ENCODE assay signal across 8 mouse cellular contexts in genomic region chr17:46678911-46679310, GRCm38 (mm10). TPM values are rescaled to one million over a fixed set of nuclear protein-coding genes. Genes with fewer than 3 reads are reported as not detected.
DNase-seq lines count a peak whose midpoint lies in the region; ATAC-seq and TF ChIP-seq lines count a peak whose summit lies in the region.

No protein-coding gene starts in this region.

- H3K36me3 ChIP-seq in heart, postnatal 0 days (replicated peaks; ENCODE audit: control insufficient read depth, insufficient read depth, low read length): peaks cover 40% of the 10 kb centered on the region
- H3K36me3 ChIP-seq in midbrain, embryonic 10.5 days: peaks cover 58% of the 10 kb centered on the region

- TF ChIP-seq POLR2A in cortical plate, adult 2 months (IDR thresholded peaks at IDR 0.05; ENCODE audit: extremely low read depth, insufficient read depth, low read length): no peak

- peak; percentile 69 for DNase-seq in gastrocnemius, adult 18-20 months (ENCODE audit: low spot score)
- DNase-seq in gastrocnemius, postnatal 10 days: no peak
- DNase-seq in heart, postnatal 0 days (ENCODE audit: low spot score): peak; percentile 46
- no peak for DNase-seq in midbrain, embryonic 10.5 days (ENCODE audit: low spot score)
- DNase-seq in frontal cortex, adult 2 months (ENCODE audit: extremely low spot score in 1 of 2, low spot score in 1 of 2): no peak
- DNase-seq in frontal cortex, postnatal 14 days (ENCODE audit: low spot score in 2 of 2): no peak
- DNase-seq in urinary bladder, postnatal 14 days (ENCODE audit: low spot score): no peak

- TF ChIP-seq EP300 in heart, postnatal 0 days (IDR thresholded peaks at IDR 0.05; ENCODE audit: low read depth): no peak

- H3K4me2 ChIP-seq in heart, postnatal 0 days (ENCODE audit: low read depth, low read length): peak overlapping the region; percentile 95

- peak; percentile 3; the same call in 1 of the 2 replicates for ATAC-seq in heart, postnatal 0 days (ENCODE audit: insufficient read depth, low read depth)

- WGBS in heart, postnatal 0 days: 19% methylated on average over 9 of the region's 9 CpGs
- WGBS in midbrain, embryonic 10.5 days: 76% methylated on average over 9 of the region's 9 CpGs

- H3K9ac ChIP-seq in heart, postnatal 0 days (replicated peaks; ENCODE audit: low read depth, low read length): peak overlapping the region; percentile 69

- peaks cover 3% of the 10 kb centered on the region; the same call in 1 of the 2 replicates for H3K4me1 ChIP-seq in cortical plate, adult 2 months (ENCODE audit: control insufficient read depth, insufficient read depth, low read length)
- H3K4me1 ChIP-seq in heart, postnatal 0 days (ENCODE audit: control insufficient read depth, insufficient read depth): peaks cover 18% of the 10 kb centered on the region
- H3K4me1 ChIP-seq in midbrain, embryonic 10.5 days: peaks cover 49% of the 10 kb centered on the region

- no peaks in the 10 kb centered on the region for H3K9me3 ChIP-seq in heart, postnatal 0 days (replicated peaks; ENCODE audit: control insufficient read depth, low read length)
- H3K9me3 ChIP-seq in midbrain, embryonic 10.5 days (replicated peaks): no peaks in the 10 kb centered on the region

- no peak overlapping the region for H3K27ac ChIP-seq in cortical plate, adult 2 months (ENCODE audit: insufficient read depth, low read length)
- H3K27ac ChIP-seq in heart, postnatal 0 days (ENCODE audit: low read depth): peak overlapping the region; percentile 87
- peak overlapping the region; percentile 89; the same call in 1 of the 2 replicates for H3K27ac ChIP-seq in midbrain, embryonic 10.5 days (replicated peaks)

- H3K27me3 ChIP-seq in heart, postnatal 0 days (ENCODE audit: control insufficient read depth, insufficient read depth, low read length): no peaks in the 10 kb centered on the region
- no peaks in the 10 kb centered on the region for H3K27me3 ChIP-seq in midbrain, embryonic 10.5 days (ENCODE audit: low read depth, poor library complexity, severe bottlenecking)

- TF ChIP-seq CTCF in cortical plate, adult 2 months (IDR thresholded peaks at IDR 0.05; ENCODE audit: extremely low read depth, insufficient read depth, low read length): no peak
- TF ChIP-seq CTCF in heart, postnatal 0 days (IDR thresholded peaks at IDR 0.05; ENCODE audit: low read depth): no peak

- H3K4me3 ChIP-seq in cortical plate, adult 2 months (ENCODE audit: insufficient read depth, low read length): peak overlapping the region; percentile 89; the same call in 1 of the 2 replicates
- H3K4me3 ChIP-seq in heart, postnatal 0 days (ENCODE audit: low read depth, low read length): peak overlapping the region; percentile 92
- H3K4me3 ChIP-seq in midbrain, embryonic 10.5 days: peak overlapping the region; percentile 92

RNA-seq across cellular contexts. Expression of gene Mea1, which starts 0.3 kb away (rescaled TPM):
- total RNA-seq in gastrocnemius, adult 18-20 months (2021): 10 to 100 TPM; 41.3 to 48.6 TPM
- total RNA-seq in gastrocnemius, postnatal 10 days (2021): 10 to 100 TPM; 70.0 to 81.0 TPM
- 154 and 157 TPM in 2 replicates for polyA plus RNA-seq in cortical plate, adult 2 months (2012; rRNA removed)
- 40.2 and 44.0 TPM in 2 replicates for total RNA-seq in heart, postnatal 0 days (2014; rRNA removed; ENCODE audit: low replicate concordance)
- 101 and 114 TPM in 2 replicates for polyA plus RNA-seq in heart, postnatal 0 days (2015; fragmentation: Nextera tagmentation; extraction: Ambion mirVana)
- 178 and 180 TPM in 2 replicates for polyA plus RNA-seq in midbrain, embryonic 10.5 days (2016; fragmentation: Nextera tagmentation; extraction: Ambion mirVana)
- polyA plus RNA-seq in frontal cortex, adult 2 months (2012; rRNA removed): 151 and 157 TPM in 2 replicates

RNA-seq across cellular contexts. Expression of gene Klhdc3, which starts 1.8 kb away (rescaled TPM):
- total RNA-seq in gastrocnemius, adult 18-20 months (2021): 10 to 100 TPM; 64.7 to 90.2 TPM
- 100 to 1,000 TPM; 183 to 187 TPM for total RNA-seq in gastrocnemius, postnatal 10 days (2021)
- polyA plus RNA-seq in cortical plate, adult 2 months (2012; rRNA removed): 254 and 268 TPM in 2 replicates
- total RNA-seq in heart, postnatal 0 days (2014; rRNA removed; ENCODE audit: low replicate concordance): 117 and 133 TPM in 2 replicates
- 175 and 178 TPM in 2 replicates for polyA plus RNA-seq in heart, postnatal 0 days (2015; fragmentation: Nextera tagmentation; extraction: Ambion mirVana)
- 126 and 128 TPM in 2 replicates for polyA plus RNA-seq in midbrain, embryonic 10.5 days (2016; fragmentation: Nextera tagmentation; extraction: Ambion mirVana)
- polyA plus RNA-seq in frontal cortex, adult 2 months (2012; rRNA removed): 189 and 198 TPM in 2 replicates

RNA-seq across cellular contexts. Expression of gene Rrp36, which starts 4.8 kb away (rescaled TPM):
- 10 to 100 TPM in 1 of 2 experiments, 1 to 10 TPM in 1; 8.4 to 11.8 TPM for total RNA-seq in gastrocnemius, adult 18-20 months (2021)
- 10 to 100 TPM; 12.8 to 18.2 TPM for total RNA-seq in gastrocnemius, postnatal 10 days (2021)
- 28.1 and 29.5 TPM in 2 replicates for polyA plus RNA-seq in cortical plate, adult 2 months (2012; rRNA removed)
- total RNA-seq in heart, postnatal 0 days (2014; rRNA removed; ENCODE audit: low replicate concordance): 15.5 and 18.8 TPM in 2 replicates
- polyA plus RNA-seq in heart, postnatal 0 days (2015; fragmentation: Nextera tagmentation; extraction: Ambion mirVana): 26.6 and 29.7 TPM in 2 replicates
- 69.4 and 69.6 TPM in 2 replicates for polyA plus RNA-seq in midbrain, embryonic 10.5 days (2016; fragmentation: Nextera tagmentation; extraction: Ambion mirVana)
- 29.6 and 33.0 TPM in 2 replicates for polyA plus RNA-seq in frontal cortex, adult 2 months (2012; rRNA removed)

RNA-seq across cellular contexts. Expression of gene Ppp2r5d, which starts 26.0 kb away (rescaled TPM):
- total RNA-seq in gastrocnemius, adult 18-20 months (2021): 10 to 100 TPM; 26.4 to 28.3 TPM
- total RNA-seq in gastrocnemius, postnatal 10 days (2021): 10 to 100 TPM; 37.0 to 40.6 TPM
- 97.4 and 98.9 TPM in 2 replicates for polyA plus RNA-seq in cortical plate, adult 2 months (2012; rRNA removed)
- 46.3 and 46.6 TPM in 2 replicates for total RNA-seq in heart, postnatal 0 days (2014; rRNA removed; ENCODE audit: low replicate concordance)
- polyA plus RNA-seq in heart, postnatal 0 days (2015; fragmentation: Nextera tagmentation; extraction: Ambion mirVana): 25.2 and 27.1 TPM in 2 replicates
- polyA plus RNA-seq in midbrain, embryonic 10.5 days (2016; fragmentation: Nextera tagmentation; extraction: Ambion mirVana): 140 and 146 TPM in 2 replicates
- polyA plus RNA-seq in frontal cortex, adult 2 months (2012; rRNA removed): 95.4 and 95.5 TPM in 2 replicates

RNA-seq across cellular contexts. Expression of gene Cul7, which starts 28.8 kb away (rescaled TPM):
- total RNA-seq in gastrocnemius, adult 18-20 months (2021): 1 to 10 TPM; 3.4 to 4.1 TPM
- total RNA-seq in gastrocnemius, postnatal 10 days (2021): 10 to 100 TPM; 39.8 to 50.5 TPM
- polyA plus RNA-seq in cortical plate, adult 2 months (2012; rRNA removed): 25.8 and 27.4 TPM in 2 replicates
- 92.7 and 95.5 TPM in 2 replicates for total RNA-seq in heart, postnatal 0 days (2014; rRNA removed; ENCODE audit: low replicate concordance)
- 18.6 and 20.6 TPM in 2 replicates for polyA plus RNA-seq in heart, postnatal 0 days (2015; fragmentation: Nextera tagmentation; extraction: Ambion mirVana)
- polyA plus RNA-seq in midbrain, embryonic 10.5 days (2016; fragmentation: Nextera tagmentation; extraction: Ambion mirVana): 37.4 and 45.1 TPM in 2 replicates
- 33.0 and 35.2 TPM in 2 replicates for polyA plus RNA-seq in frontal cortex, adult 2 months (2012; rRNA removed)

Comparison
In these comparisons a context has a peak if more than half of its experiments do, and no peak if none do; other contexts are left out.
1. DNase-seq: peak in gastrocnemius, adult 18-20 months (single experiment) and heart, postnatal 0 days (single experiment); none in gastrocnemius, postnatal 10 days (single experiment), midbrain, embryonic 10.5 days (single experiment), frontal cortex, adult 2 months (0 of 2), frontal cortex, postnatal 14 days (0 of 2) and urinary bladder, postnatal 14 days (single experiment).
2. Peak in every context shown above with its lines, with median percentiles within 50 percentile points of each other: H3K4me3 ChIP-seq.